Mouse (Mus musculus) kidney, postnatal 0 days (tissue): ENCODE measurements at regions not wholly inside any gene's neighbourhood (a gene's known extent, or its start where the extent isn't known, plus 50 kb on each side); places are given as distances from the start of the nearest gene placed in this dataset.

ENCODE experiments used
- ATAC-seq: fragments of 200-750 bp; cut with Nextera tagmentation; replicated peaks from 2 replicates; pipeline ENCODE4 v1.8.0; 2017; ENCODE audit warnings: low read depth, moderate number of reproducible peaks, moderate TSS enrichment, moderate library complexity; ENCODE audit not compliant: low FRiP score
- DNase-seq: peaks from one replicate; pipeline ENCODE4 v3.0.0-alpha.2; 2016; ENCODE audit warnings: low spot score
- H3K27ac ChIP-seq: fragments of 300-500 bp; sonication (generic); 2 replicates; pipeline ENCODE4 v1.5.1; 2014; ENCODE audit warnings: mild to moderate bottlenecking
- H3K27me3 ChIP-seq: fragments of 300-500 bp; sonication (generic); 2 replicates; pipeline ENCODE4 v1.6.1; 2014; ENCODE audit warnings: low read length, mixed read lengths; ENCODE audit not compliant: insufficient read depth
- H3K36me3 ChIP-seq: fragments of 300-500 bp; sonication (generic); 2 replicates; pipeline ENCODE4 v1.6.1; 2014; ENCODE audit warnings: low read length, mixed read lengths; ENCODE audit not compliant: insufficient read depth
- H3K4me1 ChIP-seq: fragments of 300-500 bp; sonication (generic); replicated peaks from 2 replicates; pipeline ENCODE4 v1.6.1; 2014; ENCODE audit warnings: antibody characterized with exemption, low read length, mixed read lengths; ENCODE audit not compliant: insufficient read depth
- H3K4me2 ChIP-seq: fragments of 300-500 bp; sonication (generic); 2 replicates; pipeline ENCODE4 v1.6.1; 2014; ENCODE audit warnings: mild to moderate bottlenecking, low read length, moderate library complexity, mixed read lengths
- H3K4me3 ChIP-seq: fragments of 300-500 bp; sonication (generic); replicated peaks from 2 replicates; pipeline ENCODE4 v1.5.1; 2014; ENCODE audit warnings: low read depth, low read length
- H3K9ac ChIP-seq: fragments of 300-500 bp; sonication (generic); 2 replicates; pipeline ENCODE4 v1.6.1; 2014; ENCODE audit warnings: low read depth, low read length
- H3K9me3 ChIP-seq: fragments of 300-500 bp; sonication (generic); replicated peaks from 2 replicates; pipeline ENCODE4 v1.6.1; 2016; ENCODE audit warnings: low read length, inconsistent platforms, mixed read lengths
- CTCF ChIP-seq: IDR thresholded peaks from 2 replicates; pipeline ENCODE4 v1.5.1; 2016; ENCODE audit warnings: antibody characterized with exemption, low read depth, mild to moderate bottlenecking, moderate library complexity
- WGBS: fragments of 180-500 bp; shearing (Covaris S2); extraction: QIAGEN DNeasy Blood & Tissue Kit; methylation state at CpG from one replicate; pipeline ENCODE4 v1.1.7; 2014; 5-methylcytosine and 5-hydroxymethylcytosine counted together

- 35% methylated on average over 2 of the region's 2 CpGs for WGBS
- no peak for ATAC-seq
- peak; percentile 43; the same call in 1 of the 2 replicates for TF ChIP-seq CTCF
These were observed 4328.9 kb upstream of the Gm7489 start for GRCm38 (mm10) chr15:49555793-49556192.

GRCm38 (mm10) chr15:49560401-49560800 lies 4324.3 kb upstream of the Gm7489 start:
- no peak overlapping the region for H3K4me3 ChIP-seq
- H3K4me2 ChIP-seq, result no peak overlapping the region
- no peaks in the 10 kb centered on the region for H3K27me3 ChIP-seq
- no peak overlapping the region for H3K27ac ChIP-seq
- no peak for TF ChIP-seq CTCF
- no peaks in the 10 kb centered on the region for H3K9me3 ChIP-seq
- no peaks in the 10 kb centered on the region for H3K36me3 ChIP-seq
- no peak for DNase-seq
- 29% methylated on average over 1 of the region's 1 CpGs for WGBS
- H3K9ac ChIP-seq, result no peak overlapping the region
- no peaks in the 10 kb centered on the region for H3K4me1 ChIP-seq
- ATAC-seq, result no peak

More at GRCm38 (mm10) chr15:49555793-49556192, 4328.9 kb upstream of the Gm7489 start:
- Histone ChIP-seq H3K36me3 (no peaks in the 10 kb centered on the region), H3K4me3 (no peak overlapping the region), H3K4me1 (no peaks in the 10 kb centered on the region), H3K4me2 (no peak overlapping the region), H3K27ac (no peak overlapping the region), H3K27me3 (no peaks in the 10 kb centered on the region), H3K9me3 (no peaks in the 10 kb centered on the region), H3K9ac (no peak overlapping the region)
- DNase-seq, result peak; percentile 35

GRCm38 (mm10) chr15:49588851-49589250 lies 4295.9 kb upstream of the Gm7489 start:
- no peak overlapping the region for H3K4me2 ChIP-seq
- H3K27me3 ChIP-seq, result no peaks in the 10 kb centered on the region
- DNase-seq (no peak), ATAC-seq (no peak)
- H3K4me3 ChIP-seq, result no peak overlapping the region
- no peaks in the 10 kb centered on the region for H3K9me3 ChIP-seq
- no peak for TF ChIP-seq CTCF
- H3K4me1 ChIP-seq, result no peaks in the 10 kb centered on the region
- H3K27ac ChIP-seq, result no peak overlapping the region
- no peak overlapping the region for H3K9ac ChIP-seq
- H3K36me3 ChIP-seq, result no peaks in the 10 kb centered on the region

- H3K9me3 ChIP-seq, result no peaks in the 10 kb centered on the region
- no peaks in the 10 kb centered on the region for H3K27me3 ChIP-seq
- no peak for TF ChIP-seq CTCF
- no peaks in the 10 kb centered on the region for H3K36me3 ChIP-seq
- 67% methylated on average over 4 of the region's 4 CpGs for WGBS
- no peak overlapping the region for H3K9ac ChIP-seq
- H3K4me1 ChIP-seq, result no peaks in the 10 kb centered on the region
- DNase-seq (no peak), ATAC-seq (no peak)
- H3K4me3 ChIP-seq, result no peak overlapping the region
- H3K4me2 ChIP-seq, result no peak overlapping the region
- no peak overlapping the region for H3K27ac ChIP-seq
These were observed 4270.8 kb upstream of the Gm7489 start for GRCm38 (mm10) chr15:49613865-49614264.

GRCm38 (mm10) chr15:49647361-49647760 lies 4237.3 kb upstream of the Gm7489 start:
- no peak for TF ChIP-seq CTCF
- H3K9ac ChIP-seq, result no peak overlapping the region
- H3K36me3 ChIP-seq, result no peaks in the 10 kb centered on the region
- DNase-seq, result no peak
- no peaks in the 10 kb centered on the region for H3K9me3 ChIP-seq
- H3K27me3 ChIP-seq, result no peaks in the 10 kb centered on the region
- H3K4me1 ChIP-seq, result no peaks in the 10 kb centered on the region
- no peak for ATAC-seq
- H3K27ac ChIP-seq, result no peak overlapping the region
- no peak overlapping the region for H3K4me2 ChIP-seq
- H3K4me3 ChIP-seq, result no peak overlapping the region

- DNase-seq (no peak), ATAC-seq (no peak)
- Histone ChIP-seq H3K4me3 (no peak overlapping the region), H3K9me3 (no peaks in the 10 kb centered on the region), H3K9ac (no peak overlapping the region), H3K27ac (no peak overlapping the region), H3K4me2 (no peak overlapping the region), H3K4me1 (no peaks in the 10 kb centered on the region), H3K27me3 (no peaks in the 10 kb centered on the region), H3K36me3 (no peaks in the 10 kb centered on the region)
- WGBS, result 46% methylated on average over 2 of the region's 2 CpGs
- no peak for TF ChIP-seq CTCF
These were observed 4234.0 kb upstream of the Gm7489 start for GRCm38 (mm10) chr15:49650549-49651180.

GRCm38 (mm10) chr15:49653728-49654127 lies 4231.0 kb upstream of the Gm7489 start:
- no peak overlapping the region for H3K9ac ChIP-seq
- H3K9me3 ChIP-seq, result no peaks in the 10 kb centered on the region
- H3K4me2 ChIP-seq, result no peak overlapping the region
- no peak for ATAC-seq
- H3K27ac ChIP-seq, result no peak overlapping the region
- no peaks in the 10 kb centered on the region for H3K36me3 ChIP-seq
- no peak overlapping the region for H3K4me3 ChIP-seq
- no peaks in the 10 kb centered on the region for H3K4me1 ChIP-seq
- DNase-seq, result no peak
- WGBS, result 82% methylated on average over 2 of the region's 2 CpGs
- TF ChIP-seq CTCF, result no peak
- H3K27me3 ChIP-seq, result no peaks in the 10 kb centered on the region
